Mouse (Mus musculus) myocyte (in vitro differentiated cells): Measurements from ENCODE around the gene Prr14l.

Source experiments
- E2F4 ChIP-seq: IDR thresholded peaks from one replicate; pipeline ENCODE4 v1.6.1; 2011; ENCODE audit warnings: mild to moderate bottlenecking, control low read depth, moderate library complexity; ENCODE audit not compliant: insufficient read depth
- MYOG ChIP-seq, 3 experiments: IDR thresholded peaks; one replicate each; pipeline ENCODE4 v1.6.1; 2011; ENCODE audit warnings: control low read depth in 2 of 3, low read depth in 2 of 3, mild to moderate bottlenecking in 2 of 3; ENCODE audit not compliant: insufficient read length in 2 of 3, control insufficient read depth in 1 of 3, insufficient read depth in 1 of 3
- POLR2A ChIP-seq: IDR thresholded peaks from one replicate; pipeline ENCODE4 v1.6.1; 2011; ENCODE audit warnings: low read depth, mild to moderate bottlenecking, control low read depth, moderate library complexity; ENCODE audit not compliant: insufficient read length
- POLR2AphosphoS2 ChIP-seq: IDR thresholded peaks from one replicate; pipeline ENCODE4 v1.6.1; 2011; ENCODE audit warnings: low read depth, control low read depth; ENCODE audit not compliant: insufficient read length
- SRF ChIP-seq: IDR thresholded peaks from one replicate; pipeline ENCODE4 v1.6.1; 2011; ENCODE audit warnings: low read depth; ENCODE audit not compliant: control insufficient read depth, insufficient read length
- TCF12 ChIP-seq: IDR thresholded peaks from one replicate; pipeline ENCODE4 v1.6.1; 2011; ENCODE audit warnings: mild to moderate bottlenecking, control low read depth; ENCODE audit not compliant: poor library complexity, insufficient read depth, severe bottlenecking
- USF1 ChIP-seq: IDR thresholded peaks from one replicate; pipeline ENCODE4 v1.6.1; 2011; ENCODE audit warnings: low read depth, mild to moderate bottlenecking, control low read depth, moderate library complexity

- no peak for TF ChIP-seq MYOG (IDR thresholded peaks at IDR 0.05; ENCODE audit: control insufficient read depth in 1 of 3, insufficient read depth in 1 of 3, insufficient read length in 2 of 3, low read depth in 2 of 3)
- no peak for TF ChIP-seq E2F4
- TF ChIP-seq POLR2A, result no peak
- no peak for TF ChIP-seq TCF12
- no peak for TF ChIP-seq USF1
- no peak for TF ChIP-seq SRF
- no peak for TF ChIP-seq POLR2AphosphoS2
Measured at GRCm38 (mm10) chr5:32815396-32815795, 38.7 kb downstream of the Prr14l start.
